Mouse (Mus musculus): ENCODE measurements around the gene Tmem30b. TPM values are rescaled to one million over a fixed set of nuclear protein-coding genes. Genes with fewer than 3 reads are reported as not detected.
A peak's percentile ranks its signal among the peaks of the same experiment; 100 is the strongest.

The Tmem30b gene
- polyA plus RNA-seq, 1 experiment from 2014 or later, result 0.18 TPM

DNA sequence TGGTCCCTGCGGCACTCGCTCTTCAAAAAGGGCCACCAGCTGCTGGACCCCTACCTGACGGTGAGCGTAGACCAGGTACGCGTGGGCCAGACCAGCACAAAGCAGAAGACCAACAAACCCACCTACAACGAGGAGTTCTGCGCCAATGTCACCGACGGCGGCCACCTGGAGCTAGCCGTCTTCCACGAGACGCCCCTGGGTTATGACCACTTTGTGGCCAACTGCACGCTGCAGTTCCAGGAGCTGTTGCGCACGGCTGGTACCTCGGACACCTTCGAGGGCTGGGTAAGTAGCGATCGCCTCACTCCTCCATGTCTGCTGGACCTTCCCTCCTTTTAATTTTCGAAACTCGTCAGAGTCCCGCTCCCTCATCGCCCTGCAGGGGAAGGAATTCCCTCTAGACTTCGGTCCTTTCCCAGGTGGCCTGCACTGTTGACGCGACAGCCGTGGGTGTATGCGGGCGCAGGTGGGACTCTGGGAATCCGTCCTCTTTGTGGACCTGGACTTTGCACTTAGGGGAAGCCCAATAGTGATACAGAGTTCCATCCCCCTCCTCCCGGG lies 39.1 kb upstream of the Tmem30b start:
- Histone ChIP-seq H3K9me3 (replicated peaks; ENCODE audit: control insufficient read depth, low read length, poor library complexity, severe bottlenecking) (no peaks in the 10 kb centered on the region), H3K4me2 (ENCODE audit: low read length) (peak overlapping the region; percentile 95), H3K27ac (ENCODE audit: low read length) (peak overlapping the region; percentile 74), H3K4me3 (ENCODE audit: low read depth, low read length) (peak overlapping the region; percentile 79), H3K36me3 (ENCODE audit: control insufficient read depth, insufficient read depth, low read length) (no peaks in the 10 kb centered on the region), H3K27me3 (ENCODE audit: control insufficient read depth, insufficient read depth, low read depth, low read length) (peaks cover 6% of the 10 kb centered on the region), H3K9ac (ENCODE audit: low read depth, low read length) (peak overlapping the region; percentile 70), H3K4me1 (ENCODE audit: control insufficient read depth, insufficient read depth, low read length) (peaks cover 15% of the 10 kb centered on the region)
- under 1% methylated on average over 33 of the region's 33 CpGs for WGBS
- ATAC-seq, result peak; percentile 49

DNA sequence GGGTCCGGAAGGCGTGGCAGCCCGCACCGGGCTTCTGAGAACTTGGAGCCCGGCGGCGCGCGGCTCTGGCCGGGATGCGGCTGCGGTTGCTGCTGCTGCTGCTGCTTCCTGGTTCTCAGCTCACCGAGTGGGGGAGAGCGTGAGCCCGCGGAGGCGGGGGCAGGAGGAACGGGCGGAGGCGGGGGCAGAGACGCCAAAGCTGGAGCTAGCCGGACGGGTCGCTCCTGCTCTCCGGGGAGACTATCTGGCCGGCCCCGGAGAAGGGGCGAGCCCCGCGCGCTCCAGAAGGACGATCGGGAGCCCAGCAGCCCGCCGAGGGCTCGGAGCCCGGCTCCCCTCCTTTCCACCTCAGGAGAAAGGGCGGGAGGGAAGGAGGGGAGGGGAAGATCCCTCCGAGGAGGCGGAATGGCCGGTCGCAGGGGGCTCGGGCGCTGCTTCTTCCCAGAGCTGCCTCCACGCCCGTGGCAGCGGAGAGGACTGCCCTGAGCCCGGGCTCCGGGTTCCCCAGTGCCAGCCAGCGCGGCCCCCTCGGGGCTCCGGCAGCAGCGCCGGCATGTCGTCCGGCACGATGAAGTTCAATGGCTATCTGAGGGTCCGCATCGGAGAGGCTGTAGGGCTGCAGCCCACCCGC lies 38.5 kb upstream of the Tmem30b start, which contains the start of gene Prkch:
TSS of gene Prkch (plus strand) at position 187 of the 631 bp plus-strand sequence.
- under 1% methylated on average over 52 of the region's 61 CpGs for WGBS
- peak within 1 kb of the TSS; percentile 79 for H3K4me3 ChIP-seq (ENCODE audit: low read depth, low read length)
- no peaks in the 10 kb centered on the region for H3K36me3 ChIP-seq (ENCODE audit: control insufficient read depth, insufficient read depth, low read length)
- peaks cover 6% of the 10 kb centered on the region for H3K27me3 ChIP-seq (ENCODE audit: control insufficient read depth, insufficient read depth, low read depth, low read length)
- peak within 1 kb of the TSS; percentile 74 for H3K27ac ChIP-seq (ENCODE audit: low read length)
- H3K4me1 ChIP-seq (ENCODE audit: control insufficient read depth, insufficient read depth, low read length), result peaks cover 15% of the 10 kb centered on the region
- H3K9me3 ChIP-seq (replicated peaks; ENCODE audit: control insufficient read depth, low read length, poor library complexity, severe bottlenecking), result no peaks in the 10 kb centered on the region
- ATAC-seq, result peak; percentile 91
- H3K4me2 ChIP-seq (ENCODE audit: low read length), result peak within 1 kb of the TSS; percentile 95
- H3K9ac ChIP-seq (ENCODE audit: low read depth, low read length), result peak within 1 kb of the TSS; percentile 70

GRCm38 (mm10) chr12:73583813-73584609 lies 37.8 kb upstream of the Tmem30b start:
- peaks cover 6% of the 10 kb centered on the region for H3K27me3 ChIP-seq (ENCODE audit: control insufficient read depth, insufficient read depth, low read depth, low read length)
- peak overlapping the region; percentile 74 for H3K27ac ChIP-seq (ENCODE audit: low read length)
- peak overlapping the region; percentile 95 for H3K4me2 ChIP-seq (ENCODE audit: low read length)
- H3K4me3 ChIP-seq (ENCODE audit: low read depth, low read length), result peak overlapping the region; percentile 79
- peak; percentile 72 for ATAC-seq
- peaks cover 15% of the 10 kb centered on the region for H3K4me1 ChIP-seq (ENCODE audit: control insufficient read depth, insufficient read depth, low read length)
- H3K9me3 ChIP-seq (replicated peaks; ENCODE audit: control insufficient read depth, low read length, poor library complexity, severe bottlenecking), result no peaks in the 10 kb centered on the region
- no peaks in the 10 kb centered on the region for H3K36me3 ChIP-seq (ENCODE audit: control insufficient read depth, insufficient read depth, low read length)
- H3K9ac ChIP-seq (ENCODE audit: low read depth, low read length), result peak overlapping the region; percentile 70
- WGBS, result 3% methylated on average over 29 of the region's 33 CpGs

GRCm38 (mm10) chr12:73583318-73583717 lies 37.1 kb upstream of the Tmem30b start:
- H3K4me1 ChIP-seq (ENCODE audit: control insufficient read depth, insufficient read depth, low read length), result peaks cover 15% of the 10 kb centered on the region
- H3K4me2 ChIP-seq (ENCODE audit: low read length), result no peak overlapping the region
- no peak overlapping the region for H3K4me3 ChIP-seq (ENCODE audit: low read depth, low read length)
- no peak overlapping the region for H3K27ac ChIP-seq (ENCODE audit: low read length)
- no peak for ATAC-seq
- WGBS, result 79% methylated on average over 9 of the region's 9 CpGs
- no peak overlapping the region for H3K9ac ChIP-seq (ENCODE audit: low read depth, low read length)
- no peaks in the 10 kb centered on the region for H3K9me3 ChIP-seq (replicated peaks; ENCODE audit: control insufficient read depth, low read length, poor library complexity, severe bottlenecking)
- H3K27me3 ChIP-seq (ENCODE audit: control insufficient read depth, insufficient read depth, low read depth, low read length), result peaks cover 6% of the 10 kb centered on the region
- no peaks in the 10 kb centered on the region for H3K36me3 ChIP-seq (ENCODE audit: control insufficient read depth, insufficient read depth, low read length)

- peaks cover 10% of the 10 kb centered on the region for H3K4me1 ChIP-seq (ENCODE audit: control insufficient read depth, insufficient read depth, low read length)
- H3K9me3 ChIP-seq (replicated peaks; ENCODE audit: control insufficient read depth, low read length, poor library complexity, severe bottlenecking), result no peaks in the 10 kb centered on the region
- H3K36me3 ChIP-seq (ENCODE audit: control insufficient read depth, insufficient read depth, low read length), result no peaks in the 10 kb centered on the region
- no peak overlapping the region for H3K4me3 ChIP-seq (ENCODE audit: low read depth, low read length)
- no peak overlapping the region for H3K9ac ChIP-seq (ENCODE audit: low read depth, low read length)
- H3K27me3 ChIP-seq (ENCODE audit: control insufficient read depth, insufficient read depth, low read depth, low read length), result peaks cover 3% of the 10 kb centered on the region; the same call in 1 of the 2 replicates
- H3K27ac ChIP-seq (ENCODE audit: low read length), result no peak overlapping the region
- no peak for ATAC-seq
- 74% methylated on average over 7 of the region's 7 CpGs for WGBS
- no peak overlapping the region for H3K4me2 ChIP-seq (ENCODE audit: low read length)
Observed at GRCm38 (mm10) chr12:73580811-73581210, 34.6 kb upstream of the Tmem30b start.

DNA sequence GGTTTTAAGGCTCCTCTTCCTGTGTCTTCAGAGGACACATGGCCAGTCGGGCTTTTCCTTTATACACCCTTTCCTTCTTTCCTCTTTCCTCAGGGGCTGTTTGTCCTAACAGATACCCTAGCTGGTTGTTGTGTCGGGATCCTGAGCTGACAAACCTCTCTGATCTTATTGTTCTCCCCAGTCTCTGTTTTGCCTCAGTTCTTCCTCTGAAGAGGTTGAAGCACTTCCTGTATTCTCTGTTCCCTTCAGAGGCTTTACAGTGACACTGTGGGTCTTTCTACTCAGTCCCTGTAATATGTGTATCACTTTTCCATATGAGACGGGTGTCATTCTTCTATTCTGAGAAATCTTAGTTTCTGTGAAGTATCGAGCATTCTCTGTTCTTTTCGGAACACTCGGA lies 31.9 kb upstream of the Tmem30b start:
- Histone ChIP-seq H3K9me3 (replicated peaks; ENCODE audit: control insufficient read depth, low read length, poor library complexity, severe bottlenecking) (no peaks in the 10 kb centered on the region), H3K4me1 (ENCODE audit: control insufficient read depth, insufficient read depth, low read length) (no peaks in the 10 kb centered on the region), H3K27ac (ENCODE audit: low read length) (no peak overlapping the region), H3K9ac (ENCODE audit: low read depth, low read length) (no peak overlapping the region), H3K4me2 (ENCODE audit: low read length) (no peak overlapping the region), H3K36me3 (ENCODE audit: control insufficient read depth, insufficient read depth, low read length) (no peaks in the 10 kb centered on the region), H3K27me3 (ENCODE audit: control insufficient read depth, insufficient read depth, low read depth, low read length) (no peaks in the 10 kb centered on the region), H3K4me3 (ENCODE audit: low read depth, low read length) (no peak overlapping the region)
- 78% methylated on average over 6 of the region's 6 CpGs for WGBS
- no peak for ATAC-seq

- Histone ChIP-seq H3K27me3 (ENCODE audit: control insufficient read depth, insufficient read depth, low read depth, low read length) (no peaks in the 10 kb centered on the region), H3K27ac (ENCODE audit: low read length) (no peak overlapping the region), H3K4me2 (ENCODE audit: low read length) (no peak overlapping the region), H3K36me3 (ENCODE audit: control insufficient read depth, insufficient read depth, low read length) (no peaks in the 10 kb centered on the region), H3K4me1 (ENCODE audit: control insufficient read depth, insufficient read depth, low read length) (no peaks in the 10 kb centered on the region), H3K9ac (ENCODE audit: low read depth, low read length) (no peak overlapping the region), H3K9me3 (replicated peaks; ENCODE audit: control insufficient read depth, low read length, poor library complexity, severe bottlenecking) (no peaks in the 10 kb centered on the region), H3K4me3 (ENCODE audit: low read depth, low read length) (no peak overlapping the region)
- 80% methylated on average over 15 of the region's 15 CpGs for WGBS
- no peak for ATAC-seq
Observed at GRCm38 (mm10) chr12:73574632-73575031, 28.4 kb upstream of the Tmem30b start.

- H3K4me1 ChIP-seq (ENCODE audit: control insufficient read depth, insufficient read depth, low read length), result no peaks in the 10 kb centered on the region
- H3K36me3 ChIP-seq (ENCODE audit: control insufficient read depth, insufficient read depth, low read length), result no peaks in the 10 kb centered on the region
- no peaks in the 10 kb centered on the region for H3K27me3 ChIP-seq (ENCODE audit: control insufficient read depth, insufficient read depth, low read depth, low read length)
- no peaks in the 10 kb centered on the region for H3K9me3 ChIP-seq (replicated peaks; ENCODE audit: control insufficient read depth, low read length, poor library complexity, severe bottlenecking)
- H3K4me2 ChIP-seq (ENCODE audit: low read length), result peak overlapping the region; percentile 65
- no peak overlapping the region for H3K27ac ChIP-seq (ENCODE audit: low read length)
- peak overlapping the region; percentile 38 for H3K4me3 ChIP-seq (ENCODE audit: low read depth, low read length)
- 60% methylated on average over 11 of the region's 11 CpGs for WGBS
- H3K9ac ChIP-seq (ENCODE audit: low read depth, low read length), result peak overlapping the region; percentile 58
- ATAC-seq, result 0 out of 2 replicates have a peak, but pooled peaks have one; percentile 56
Observed at GRCm38 (mm10) chr12:73565620-73565969, 19.4 kb upstream of the Tmem30b start.

Measured in midbrain, embryonic 16.5 days (tissue).